Mouse (Mus musculus) liver, embryonic 14.5 days (tissue): ENCODE measurements around the gene Mrpl22.
A peak's percentile ranks its signal among the peaks of the same experiment; 100 is the strongest.

Experiments
- CTCF ChIP-seq: IDR thresholded peaks from 2 replicates; pipeline ENCODE4 v1.5.1; 2016; ENCODE audit warnings: antibody characterized with exemption, low read depth, control low read depth
- EP300 ChIP-seq: IDR thresholded peaks from 2 replicates; pipeline ENCODE4 v1.6.1; 2016; ENCODE audit warnings: antibody characterized with exemption, low read depth

DNA sequence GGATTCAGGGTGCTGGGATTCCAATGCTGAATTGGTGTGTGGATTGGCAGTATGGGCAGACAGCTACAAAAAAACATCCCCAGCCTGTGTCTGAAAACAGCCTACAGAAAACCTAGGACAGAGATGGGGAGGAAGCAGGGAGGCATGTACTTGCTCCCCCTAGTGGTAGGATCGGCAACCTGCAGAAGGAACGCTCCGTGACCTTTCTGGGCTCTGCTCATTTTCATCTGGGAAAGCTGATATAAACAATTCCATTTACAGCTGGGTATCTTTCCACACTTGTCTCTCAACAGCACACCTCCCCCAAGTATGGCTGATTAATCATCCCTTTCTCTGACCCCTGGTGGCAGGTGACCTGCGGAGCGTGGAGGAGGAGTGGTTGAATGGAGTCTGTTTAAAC lies 54.2 kb downstream of the Mrpl22 start:
- peak; percentile 98 for TF ChIP-seq CTCF
- no peak for TF ChIP-seq EP300
